Mouse (Mus musculus) stomach, embryonic 16.5 days (tissue): ENCODE results near the gene Nipal4. TPM values are rescaled to one million over a fixed set of nuclear protein-coding genes. Genes with fewer than 3 reads are reported as not detected.
A peak's percentile ranks its signal among the peaks of the same experiment; 100 is the strongest.
"Not testable (repeated sequence)": the region's sequence is repeated elsewhere in the genome, so short reads cannot be mapped to it uniquely, and the experiment has no call there.

Experiments used
- ATAC-seq: fragments of 200-750 bp; cut with Nextera tagmentation; 2 replicates; pipeline ENCODE4 v1.8.0; 2017; ENCODE audit warnings: moderate number of reproducible peaks, moderate TSS enrichment; ENCODE audit not compliant: insufficient read depth, low FRiP score
- H3K27ac ChIP-seq: fragments of 300-500 bp; sonication (generic); 2 replicates; pipeline ENCODE4 v1.5.1; 2014; ENCODE audit warnings: low read length
- H3K27me3 ChIP-seq: fragments of 300-500 bp; sonication (generic); 2 replicates; pipeline ENCODE4 v1.6.1; 2014; ENCODE audit warnings: low read length, control low read depth, mixed read lengths; ENCODE audit not compliant: control insufficient read depth, insufficient read depth
- H3K36me3 ChIP-seq: fragments of 300-500 bp; sonication (generic); 2 replicates; pipeline ENCODE4 v1.6.1; 2014; ENCODE audit warnings: low read length; ENCODE audit not compliant: control insufficient read depth, insufficient read depth
- H3K4me1 ChIP-seq: fragments of 300-500 bp; sonication (generic); 2 replicates; pipeline ENCODE4 v1.6.1; 2014; ENCODE audit warnings: low read length, control low read depth, mixed read lengths; ENCODE audit not compliant: control insufficient read depth, insufficient read depth
- H3K4me2 ChIP-seq: fragments of 300-500 bp; sonication (generic); 2 replicates; pipeline ENCODE4 v1.6.1; 2014; ENCODE audit warnings: low read depth, low read length, mixed read lengths
- H3K4me3 ChIP-seq: fragments of 300-500 bp; sonication (generic); replicated peaks from 2 replicates; pipeline ENCODE4 v1.5.1; 2014; ENCODE audit warnings: mild to moderate bottlenecking, low read length
- H3K9ac ChIP-seq: fragments of 300-500 bp; sonication (generic); 2 replicates; pipeline ENCODE4 v1.6.1; 2014; ENCODE audit warnings: low read length
- H3K9me3 ChIP-seq: fragments of 300-500 bp; sonication (generic); replicated peaks from 2 replicates; pipeline ENCODE4 v1.6.1; 2016; ENCODE audit warnings: low read length, control low read depth; ENCODE audit not compliant: control insufficient read depth
- WGBS: fragments of 180-500 bp; shearing (Covaris S2); extraction: QIAGEN DNeasy Blood & Tissue Kit; methylation state at CpG from one replicate; pipeline ENCODE4 v1.1.7; 2014; 5-methylcytosine and 5-hydroxymethylcytosine counted together
- polyA plus RNA-seq: library from polyadenylated mRNA; unstranded; fragments of >200 nt; fragmentation: Nextera tagmentation; extraction: Ambion mirVana; gene quantifications from 2 replicates; pipeline ENCODE4 v1.2.1, GENCODE M21; 2015

Nipal4 gene
- polyA plus RNA-seq, 1 experiment from 2014 or later = 7.8 TPM

GRCm38 (mm10) chr11:46202547-46202887, 36.2 kb upstream of the Nipal4 start:
- Histone ChIP-seq H3K4me1 (peaks cover 17% of the 10 kb centered on the region), H3K9ac (no peak overlapping the region), H3K9me3 (no peaks in the 10 kb centered on the region), H3K27ac (peak overlapping the region; percentile 36; the same call in 1 of the 2 replicates), H3K36me3 (no peaks in the 10 kb centered on the region), H3K27me3 (no peaks in the 10 kb centered on the region), H3K4me2 (no peak overlapping the region), H3K4me3 (no peak overlapping the region)
- ATAC-seq = no peak
- WGBS = 36% methylated on average over 10 of the region's 10 CpGs

- no peak overlapping the region for H3K4me2 ChIP-seq
- no peaks in the 10 kb centered on the region for H3K27me3 ChIP-seq
- no peaks in the 10 kb centered on the region for H3K9me3 ChIP-seq
- 50% methylated on average over 20 of the region's 20 CpGs for WGBS
- no peak overlapping the region for H3K9ac ChIP-seq
- no peak overlapping the region for H3K4me3 ChIP-seq
- no peak for ATAC-seq
- peaks cover 17% of the 10 kb centered on the region for H3K4me1 ChIP-seq
- peak overlapping the region; percentile 36; the same call in 1 of the 2 replicates for H3K27ac ChIP-seq
- H3K36me3 ChIP-seq = no peaks in the 10 kb centered on the region
These were observed 35.6 kb upstream of the Nipal4 start for GRCm38 (mm10) chr11:46201636-46202546.

DNA sequence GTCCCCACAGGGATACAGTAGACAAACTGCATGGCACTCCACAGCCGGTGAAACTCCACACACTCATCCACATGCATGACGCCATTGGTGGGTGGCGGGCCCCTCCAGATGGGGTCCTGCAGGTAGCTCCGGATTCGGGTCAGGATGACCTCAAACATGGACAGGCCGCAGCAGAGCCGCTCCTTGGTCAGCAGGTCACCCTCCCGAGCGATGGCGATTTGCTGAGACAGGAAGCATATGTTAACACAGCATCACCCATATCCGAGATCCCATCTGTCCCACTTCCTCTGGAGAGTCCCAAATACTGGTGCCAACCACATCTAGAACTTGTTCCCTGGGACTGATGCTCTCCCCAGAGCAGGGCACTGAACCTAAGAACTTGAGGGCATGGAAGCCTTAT, 34.4 kb upstream of the Nipal4 start:
- Histone ChIP-seq H3K9ac (no peak overlapping the region), H3K4me2 (no peak overlapping the region), H3K27ac (no peak overlapping the region), H3K9me3 (no peaks in the 10 kb centered on the region), H3K36me3 (no peaks in the 10 kb centered on the region), H3K27me3 (no peaks in the 10 kb centered on the region), H3K4me1 (peaks cover 11% of the 10 kb centered on the region), H3K4me3 (no peak overlapping the region)
- ATAC-seq = no peak
- WGBS = 84% methylated on average over 11 of the region's 11 CpGs

- Histone ChIP-seq H3K4me3 (no peak overlapping the region), H3K9ac (no peak overlapping the region), H3K27me3 (no peaks in the 10 kb centered on the region), H3K36me3 (no peaks in the 10 kb centered on the region), H3K27ac (no peak overlapping the region), H3K4me2 (no peak overlapping the region), H3K9me3 (no peaks in the 10 kb centered on the region), H3K4me1 (peaks cover 2% of the 10 kb centered on the region; the same call in 1 of the 2 replicates)
- WGBS = 57% methylated on average over 4 of the region's 4 CpGs
- no peak for ATAC-seq
These were observed 27.9 kb upstream of the Nipal4 start for GRCm38 (mm10) chr11:46194175-46194574.

GRCm38 (mm10) chr11:46188283-46188682, 22.0 kb upstream of the Nipal4 start:
- no peak overlapping the region for H3K27ac ChIP-seq
- WGBS = 70% methylated on average over 2 of the region's 2 CpGs
- ATAC-seq = no peak

DNA sequence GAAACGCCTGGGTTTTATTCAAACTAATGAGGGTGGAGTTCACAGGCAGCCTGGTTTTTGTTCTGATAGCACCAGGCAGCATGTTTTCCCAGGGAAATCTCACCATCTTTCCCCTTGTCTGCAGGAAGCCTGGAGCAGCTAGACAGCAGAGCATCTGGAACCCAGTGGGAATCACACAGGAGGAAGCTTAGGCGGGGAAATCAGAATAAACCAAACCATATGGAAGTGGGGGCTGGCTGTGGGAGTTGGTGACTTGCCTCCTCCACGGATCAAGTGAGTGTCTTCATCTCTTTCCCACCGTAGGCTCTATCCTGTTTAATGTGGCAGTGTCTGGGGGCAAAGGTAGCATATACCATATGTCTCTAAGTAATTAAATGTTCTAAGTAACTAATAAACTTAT, 19.2 kb upstream of the Nipal4 start:
- no peak for ATAC-seq
- H3K27me3 ChIP-seq = no peaks in the 10 kb centered on the region
- 22% methylated on average over 4 of the region's 4 CpGs for WGBS
- H3K4me3 ChIP-seq = no peak overlapping the region
- H3K4me1 ChIP-seq = peaks cover 5% of the 10 kb centered on the region; the same call in 1 of the 2 replicates
- H3K9ac ChIP-seq = no peak overlapping the region
- no peaks in the 10 kb centered on the region for H3K9me3 ChIP-seq
- no peak overlapping the region for H3K27ac ChIP-seq
- no peak overlapping the region for H3K4me2 ChIP-seq
- no peaks in the 10 kb centered on the region for H3K36me3 ChIP-seq

More at GRCm38 (mm10) chr11:46188283-46188682, 22.0 kb upstream of the Nipal4 start:
- Histone ChIP-seq H3K4me2 (no peak overlapping the region), H3K9me3 (no peaks in the 10 kb centered on the region), H3K36me3 (no peaks in the 10 kb centered on the region), H3K9ac (no peak overlapping the region), H3K4me3 (no peak overlapping the region), H3K27me3 (no peaks in the 10 kb centered on the region), H3K4me1 (peaks cover 5% of the 10 kb centered on the region; the same call in 1 of the 2 replicates)

DNA sequence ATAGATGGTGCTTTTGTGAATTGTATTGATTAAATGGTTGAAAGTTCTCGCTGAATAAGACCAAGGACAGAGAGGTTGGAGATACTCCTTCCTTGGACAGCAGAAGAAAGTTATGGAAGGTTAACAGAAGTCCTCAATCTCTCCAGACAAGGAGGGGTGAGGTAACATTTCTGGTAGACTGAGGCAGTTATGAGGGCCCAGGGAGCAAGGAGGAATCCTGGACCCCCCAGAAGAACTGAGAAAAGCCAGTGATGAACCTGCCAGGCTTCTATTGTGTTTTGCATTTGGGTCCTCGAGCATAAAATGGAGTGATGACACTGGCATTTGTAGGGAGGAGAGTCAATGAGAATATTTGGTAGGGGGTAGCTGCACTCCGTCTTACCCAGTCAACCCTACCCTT, 18.6 kb upstream of the Nipal4 start:
- Histone ChIP-seq H3K9me3 (no peaks in the 10 kb centered on the region), H3K36me3 (no peaks in the 10 kb centered on the region), H3K27ac (no peak overlapping the region), H3K4me3 (no peak overlapping the region), H3K9ac (no peak overlapping the region), H3K4me2 (no peak overlapping the region), H3K27me3 (no peaks in the 10 kb centered on the region), H3K4me1 (peaks cover 5% of the 10 kb centered on the region; the same call in 1 of the 2 replicates)
- ATAC-seq = no peak
- 70% methylated on average over 3 of the region's 3 CpGs for WGBS

- not testable (repeated sequence) for H3K9me3 ChIP-seq, H3K27ac ChIP-seq, H3K36me3 ChIP-seq, H3K4me2 ChIP-seq, H3K4me3 ChIP-seq, H3K27me3 ChIP-seq, H3K9ac ChIP-seq, ATAC-seq, H3K4me1 ChIP-seq
- WGBS = 83% methylated on average over 1 of the region's 1 CpGs
These were observed 15.7 kb upstream of the Nipal4 start for GRCm38 (mm10) chr11:46182031-46182430.

- H3K4me1 ChIP-seq = no peaks in the 10 kb centered on the region
- no peaks in the 10 kb centered on the region for H3K36me3 ChIP-seq
- H3K9ac ChIP-seq = no peak overlapping the region
- H3K27me3 ChIP-seq = no peaks in the 10 kb centered on the region
- peak overlapping the region; percentile 77 for H3K27ac ChIP-seq
- H3K9me3 ChIP-seq = no peaks in the 10 kb centered on the region
- no peak overlapping the region for H3K4me2 ChIP-seq
- no peak overlapping the region for H3K4me3 ChIP-seq
- peak; percentile 44; the same call in 1 of the 2 replicates for ATAC-seq
- 71% methylated on average over 10 of the region's 10 CpGs for WGBS
These were observed 11.1 kb upstream of the Nipal4 start for GRCm38 (mm10) chr11:46177246-46178043.
